Mouse (Mus musculus): ENCODE results near the gene Bcl2l14.

The Bcl2l14 gene

DNA sequence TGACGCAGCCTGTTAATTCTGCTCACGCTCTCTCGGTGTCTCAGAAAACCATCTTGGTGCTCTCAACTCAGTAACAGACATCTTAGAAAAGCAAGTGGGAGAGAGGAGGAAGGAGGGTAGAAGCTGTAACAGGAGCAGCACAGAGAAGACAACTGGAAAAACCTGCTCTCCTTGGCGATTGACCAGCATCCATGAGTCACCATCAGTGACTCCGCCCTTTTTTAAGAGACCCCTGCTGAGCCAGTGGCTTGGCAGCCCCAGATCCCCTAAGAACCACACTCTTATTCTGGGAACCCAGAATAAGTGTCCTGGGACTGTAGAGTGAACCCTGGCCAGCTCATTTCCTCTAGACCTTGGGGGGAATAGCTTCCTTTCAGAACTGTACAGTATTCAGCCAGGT, 11.1 kb downstream of the Bcl2l14 start:
- DNase-seq: no peak

DNA sequence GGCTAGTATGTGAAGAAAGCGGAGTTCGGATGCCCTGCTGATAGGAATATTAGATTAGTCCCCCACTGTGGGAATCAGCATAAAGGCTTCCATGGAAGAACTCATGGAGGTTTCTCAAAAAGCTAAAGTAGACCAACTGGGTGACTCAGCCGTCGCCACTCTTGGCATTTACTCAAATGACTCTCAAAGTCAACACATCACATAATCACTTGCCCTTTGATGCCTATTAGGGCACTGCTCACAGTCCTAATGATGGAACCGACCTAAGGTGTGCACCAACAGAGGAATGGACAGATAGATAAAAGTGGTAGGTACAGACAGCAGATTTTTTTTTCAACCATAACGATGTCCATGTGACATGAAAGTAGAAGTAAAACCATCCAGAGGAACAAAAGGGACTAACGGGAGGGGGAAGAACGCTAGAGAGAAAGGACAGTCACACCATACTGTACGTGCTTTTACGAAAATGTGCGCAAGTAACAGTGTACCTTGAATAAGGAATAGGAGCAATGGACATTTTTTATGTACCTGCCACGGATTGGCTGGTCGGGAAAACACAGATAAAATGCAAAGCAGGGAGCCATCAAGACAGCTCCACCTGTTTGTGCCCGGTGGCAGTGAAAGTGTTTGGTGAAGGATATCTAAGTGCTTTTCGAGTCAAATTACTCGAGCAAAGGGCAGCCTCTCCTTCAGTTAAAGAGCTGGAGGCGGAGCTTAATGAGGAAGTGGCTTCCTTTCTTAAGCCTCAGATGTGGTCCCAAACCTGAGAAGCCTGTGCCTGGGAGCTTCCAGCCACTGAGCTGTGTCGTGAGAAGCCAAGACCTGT, 17.8 kb downstream of the Bcl2l14 start:
- peak; percentile 57 for DNase-seq

DNA sequence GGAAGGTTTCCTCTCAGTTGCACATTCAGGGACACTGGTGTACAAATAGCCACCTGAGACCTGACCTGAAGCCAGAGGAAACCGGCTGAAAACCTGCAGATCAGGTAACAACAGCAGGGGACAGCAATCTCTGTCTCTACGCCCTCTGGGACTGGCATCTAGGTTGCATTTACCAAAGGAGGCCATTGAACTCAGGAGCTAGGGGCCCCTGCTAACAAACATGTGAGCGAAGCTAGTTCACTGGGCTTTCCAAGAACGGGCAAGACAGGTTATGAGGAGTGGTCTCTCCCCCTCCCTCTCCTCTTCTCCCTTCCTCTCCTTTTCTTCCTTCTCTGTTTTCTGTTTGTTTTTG, 18.4 kb downstream of the Bcl2l14 start:
- DNase-seq: no peak

- DNase-seq: no peak
Observed at GRCm38 (mm10) chr6:134416556-134417105, 20.5 kb downstream of the Bcl2l14 start.

DNA sequence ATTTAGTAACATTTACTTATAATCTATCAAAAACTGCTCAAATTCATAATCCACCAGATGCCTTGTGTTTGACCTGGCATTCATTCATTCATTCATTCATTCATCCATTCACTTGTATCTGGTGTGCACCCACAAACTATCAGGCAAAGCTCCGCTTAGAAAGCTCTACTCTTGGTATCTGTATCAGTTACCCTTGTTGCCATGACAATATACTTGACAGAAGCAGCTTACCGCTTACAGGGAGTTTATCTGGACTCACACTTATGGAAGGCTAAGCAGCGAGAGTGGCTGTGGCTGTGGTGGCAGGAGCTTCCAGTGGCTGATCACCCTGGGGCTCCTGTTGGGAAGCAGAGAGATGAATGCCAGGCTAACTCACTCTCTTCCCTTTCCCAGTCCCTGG, 21.8 kb downstream of the Bcl2l14 start:
- DNase-seq: no peak

- DNase-seq: no peak
Observed at GRCm38 (mm10) chr6:134420375-134420774, 24.3 kb downstream of the Bcl2l14 start.

- no peak for DNase-seq
Observed at GRCm38 (mm10) chr6:134421921-134422320, 25.8 kb downstream of the Bcl2l14 start.

DNA sequence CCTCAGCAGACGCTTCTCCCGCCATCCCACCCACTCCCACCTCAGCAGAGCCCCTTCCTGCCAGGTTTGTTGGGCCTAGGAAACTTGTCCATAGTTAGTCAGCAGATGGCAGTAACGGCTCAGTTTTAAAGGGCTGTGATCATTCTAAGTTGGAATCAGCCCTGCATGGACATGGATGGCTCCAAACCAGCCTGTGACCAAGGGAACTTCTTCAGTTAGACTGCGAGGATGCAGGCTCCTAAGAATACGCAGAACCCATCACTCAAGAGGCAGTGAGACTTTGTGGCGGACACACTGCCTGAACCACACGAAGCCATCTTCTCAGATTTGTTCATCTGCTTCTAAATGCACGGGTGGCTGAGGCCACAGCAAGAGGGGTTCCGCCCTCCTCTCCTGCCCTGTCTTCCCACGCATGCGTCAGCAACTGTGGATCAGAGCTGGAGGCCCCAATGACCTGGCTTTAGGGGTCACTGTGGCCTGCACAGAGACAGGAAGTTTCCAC, 29.1 kb downstream of the Bcl2l14 start:
- DNase-seq: peak; percentile 56

- DNase-seq: no peak
Observed at GRCm38 (mm10) chr6:134427165-134427564, 31.0 kb downstream of the Bcl2l14 start.

DNA sequence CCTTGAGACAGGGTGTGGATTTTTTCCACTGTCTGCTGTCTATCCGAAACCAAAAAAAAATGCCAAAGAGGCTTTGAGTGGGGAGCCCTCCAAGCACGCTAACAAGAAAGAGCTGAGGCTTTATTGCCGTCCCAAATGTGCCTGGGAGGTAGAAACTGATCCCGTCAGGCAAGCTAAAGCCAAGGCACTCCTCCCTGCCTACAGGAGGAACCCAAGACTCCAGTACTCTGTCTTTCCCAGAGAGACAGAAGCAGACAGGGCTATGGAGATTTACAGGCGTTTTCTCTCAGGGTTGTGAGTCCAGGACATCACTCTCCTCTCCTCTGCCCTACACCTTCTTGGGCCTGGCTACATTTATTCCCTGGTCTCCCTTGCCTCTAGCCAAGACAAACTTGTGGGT, 32.3 kb downstream of the Bcl2l14 start:
- DNase-seq: no peak

GRCm38 (mm10) chr6:134430161-134430799, 34.2 kb downstream of the Bcl2l14 start:
- DNase-seq: no peak

DNA sequence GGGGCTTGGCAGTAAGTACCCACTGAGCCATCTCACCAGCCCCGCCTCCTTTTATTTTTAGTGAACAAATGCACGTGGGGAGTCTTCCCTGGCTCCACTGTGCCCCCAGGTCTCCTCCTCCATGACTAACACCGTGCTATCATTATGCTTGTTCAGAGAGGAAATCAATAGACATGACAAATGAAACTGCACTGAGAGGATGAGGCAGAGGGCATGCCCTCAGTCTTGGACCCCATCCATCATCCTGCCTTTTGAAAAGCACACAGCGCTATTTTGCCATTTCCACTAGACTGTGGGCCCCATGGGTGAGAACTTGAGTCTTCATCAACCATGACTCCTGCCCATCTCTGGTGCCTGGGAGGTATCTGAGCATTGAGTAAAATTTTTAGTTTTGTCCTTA, 35.5 kb downstream of the Bcl2l14 start:
- no peak for DNase-seq

DNA sequence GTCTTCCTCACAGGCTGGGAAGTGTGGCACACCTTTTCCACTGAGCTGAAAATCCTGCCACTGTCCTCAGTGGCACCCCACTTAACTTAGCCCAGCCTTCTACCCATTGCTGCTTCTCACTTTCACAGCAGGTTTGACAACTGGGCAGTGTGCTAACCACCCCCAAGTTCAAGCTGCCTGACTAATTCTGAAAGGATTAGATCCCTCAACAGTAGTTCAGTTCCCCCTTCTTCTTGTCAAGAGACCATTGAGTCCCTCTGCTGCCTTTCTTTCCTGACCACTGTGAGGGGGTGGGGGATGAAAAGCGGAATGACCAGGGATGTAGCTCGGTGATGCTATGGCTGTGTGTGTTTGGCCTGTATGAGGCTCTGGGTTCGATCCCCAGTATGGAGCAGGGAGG, 37.2 kb downstream of the Bcl2l14 start:
- no peak for DNase-seq

DNA sequence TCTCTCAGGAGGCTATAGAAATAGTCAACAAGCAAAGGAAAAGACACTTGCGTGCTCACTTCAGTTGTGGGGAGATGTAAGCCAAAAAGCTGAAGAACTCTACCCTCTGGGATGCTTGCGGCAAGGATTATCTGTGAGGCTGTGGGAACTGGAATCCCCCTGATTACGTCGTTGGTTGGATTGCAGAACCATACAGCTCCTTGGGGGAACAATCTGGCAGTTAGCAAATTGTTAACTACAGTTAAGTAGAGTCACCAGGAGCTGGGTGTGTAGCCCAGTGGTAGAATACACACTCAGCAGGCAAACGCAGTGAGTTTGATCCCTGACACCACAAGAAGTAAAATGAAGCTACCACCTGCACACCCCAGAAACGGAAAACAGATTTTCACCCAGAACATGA, 37.9 kb downstream of the Bcl2l14 start:
- no peak for DNase-seq

DNA sequence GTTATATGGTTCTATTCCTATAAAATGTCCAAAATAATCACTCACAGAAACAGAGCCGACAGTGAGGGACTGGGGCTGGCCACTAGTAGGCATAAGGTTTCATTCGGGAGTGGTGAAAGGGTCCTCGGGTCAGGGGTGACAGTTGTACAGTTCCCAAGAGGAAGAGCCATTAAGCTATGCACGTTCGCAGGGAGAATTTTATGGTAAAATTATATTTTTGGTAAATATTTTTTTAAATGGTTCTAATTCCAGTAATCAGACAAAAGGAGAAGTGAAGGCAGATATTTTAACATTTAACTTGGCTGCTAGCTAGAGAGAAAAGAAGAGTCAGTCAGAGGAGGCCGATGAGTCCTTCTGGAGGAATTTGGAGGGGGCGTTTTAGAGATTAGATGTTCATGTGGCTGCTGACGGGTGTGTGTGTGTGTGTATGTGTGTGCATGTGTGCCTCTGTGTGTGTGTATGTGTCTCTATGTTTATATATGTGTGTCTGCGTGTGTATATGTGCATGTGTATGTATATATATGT, 38.8 kb downstream of the Bcl2l14 start:
- no peak for DNase-seq

DNA sequence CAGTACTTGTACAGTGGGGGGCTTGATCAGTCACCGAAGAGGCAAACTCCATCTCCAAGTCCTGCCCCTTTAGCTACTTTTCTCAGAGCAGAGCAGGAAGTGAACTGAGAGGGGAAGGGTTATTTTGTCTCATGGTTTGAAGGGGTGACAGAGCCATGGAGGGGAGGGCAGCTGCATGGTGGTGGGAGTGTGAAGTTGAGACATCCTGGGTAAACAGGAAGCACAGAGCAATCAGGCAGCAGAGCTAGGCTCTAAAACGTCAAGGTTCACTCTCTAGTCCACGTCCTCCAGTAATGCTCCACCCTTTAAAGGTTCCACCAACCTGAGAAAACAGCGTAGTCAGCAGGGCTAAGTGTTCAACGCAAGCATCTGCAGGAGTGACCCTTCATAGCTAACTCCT, 40.8 kb downstream of the Bcl2l14 start:
- no peak for DNase-seq

- DNase-seq: no peak
Observed at GRCm38 (mm10) chr6:134439401-134440021, 43.4 kb downstream of the Bcl2l14 start.

DNA sequence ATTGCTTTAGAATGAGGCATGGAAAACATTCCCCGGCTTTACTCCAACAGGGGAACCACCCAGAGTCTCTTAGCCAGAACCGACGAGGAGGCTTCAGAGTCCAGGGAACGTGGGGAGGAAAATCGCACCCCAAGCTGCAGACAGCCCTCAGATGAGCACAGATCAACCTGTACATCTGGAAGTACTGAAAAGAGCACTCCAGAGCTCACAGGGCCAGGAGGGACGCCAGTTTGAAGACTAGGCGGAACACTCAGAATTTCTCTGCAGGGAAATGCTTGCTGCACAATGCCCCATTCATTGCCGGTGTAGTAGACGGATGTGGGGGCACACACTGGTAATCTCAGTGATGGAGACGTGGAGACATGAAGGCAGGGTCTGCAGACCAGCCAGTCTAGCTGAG, 43.9 kb downstream of the Bcl2l14 start:
- no peak for DNase-seq

DNA sequence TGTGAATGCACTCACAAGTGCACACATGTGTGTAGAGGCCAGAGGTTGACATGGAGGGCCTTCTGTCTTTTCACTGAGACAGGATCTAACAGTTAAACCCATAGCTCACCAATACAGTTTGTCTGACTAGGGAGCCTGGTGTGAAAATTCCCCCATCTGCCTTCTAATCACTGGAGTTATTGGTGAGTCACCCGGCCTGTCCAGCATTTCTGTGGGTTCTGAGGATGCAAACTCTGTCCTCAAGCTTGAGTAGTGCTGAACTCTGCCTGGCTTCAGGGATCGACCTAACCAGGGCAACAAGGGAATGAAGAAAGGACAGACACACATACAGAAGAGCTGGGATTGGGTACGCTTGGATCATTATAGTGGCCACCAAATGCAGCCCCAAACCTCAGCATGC, 45.6 kb downstream of the Bcl2l14 start:
- DNase-seq: no peak

DNA sequence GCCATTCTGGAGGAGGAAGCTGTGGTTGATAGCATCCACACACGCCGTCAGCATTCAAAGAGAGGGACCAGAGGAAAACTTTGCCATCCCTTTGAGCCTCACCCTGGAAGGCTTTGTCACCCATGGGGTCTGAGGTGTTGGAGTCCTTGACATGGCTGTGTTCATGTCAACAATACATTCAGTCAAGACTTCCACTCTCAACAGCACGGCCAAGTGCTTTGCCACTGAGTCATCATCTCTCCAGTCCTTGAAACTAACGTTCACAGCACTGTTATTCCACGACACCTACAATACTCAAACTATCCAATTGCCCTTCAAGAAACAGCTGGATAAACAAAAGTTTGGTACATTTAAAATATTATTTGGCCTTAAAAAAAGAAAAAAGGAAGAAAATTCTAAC, 46.1 kb downstream of the Bcl2l14 start:
- DNase-seq: no peak

DNA sequence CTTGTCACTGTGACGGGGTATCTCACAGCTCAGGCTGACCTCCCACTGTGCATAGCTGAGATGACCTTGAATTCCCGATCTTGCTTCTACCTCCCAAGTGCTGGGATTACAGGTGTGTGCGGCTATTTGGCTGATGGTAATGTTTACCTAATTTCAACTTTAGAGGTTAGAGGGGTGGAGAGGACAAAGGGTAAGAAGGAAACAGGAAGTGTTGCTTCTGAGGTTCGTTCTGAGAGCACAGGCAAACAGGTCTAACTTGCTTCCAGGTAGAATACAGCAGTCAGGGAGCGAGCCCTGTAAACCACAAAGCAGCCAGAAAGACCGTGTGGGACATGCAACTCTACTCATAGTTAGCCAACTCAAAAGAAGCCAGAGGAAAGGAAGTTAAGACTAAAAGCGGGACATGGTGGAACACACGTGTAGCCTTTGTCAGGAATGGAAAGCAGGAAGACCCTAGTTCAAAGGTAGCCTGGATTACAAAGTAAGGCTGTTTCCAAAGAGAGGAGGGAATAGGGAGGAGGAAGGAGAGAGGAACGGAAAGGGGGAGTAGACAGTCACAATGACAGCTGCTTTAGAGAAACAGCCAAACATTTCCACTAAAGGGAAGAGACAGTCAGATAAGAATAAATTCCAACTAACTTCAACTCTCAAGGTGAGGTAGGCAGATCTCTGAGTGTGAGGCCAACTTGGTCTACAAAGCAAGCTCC, 47.2 kb downstream of the Bcl2l14 start:
- no peak for DNase-seq

- no peak for DNase-seq
Observed at GRCm38 (mm10) chr6:134443925-134444324, 47.8 kb downstream of the Bcl2l14 start.

GRCm38 (mm10) chr6:134448451-134448850, 52.3 kb downstream of the Bcl2l14 start:
- DNase-seq: no peak
